Mouse (Mus musculus) hindbrain, embryonic 13.5 days (tissue): Measurements from ENCODE around the gene Eif4b. TPM values are rescaled to one million over a fixed set of nuclear protein-coding genes. Genes with fewer than 3 reads are reported as not detected.
A peak's percentile ranks its signal among the peaks of the same experiment; 100 is the strongest.

Source experiments
- ATAC-seq: fragments of 200-750 bp; cut with Nextera tagmentation; 2 replicates; pipeline ENCODE4 v1.8.0; 2017; ENCODE audit warnings: moderate TSS enrichment; ENCODE audit not compliant: low FRiP score
- H3K27ac ChIP-seq: fragments of 300-500 bp; sonication (generic); 2 replicates; pipeline ENCODE4 v1.5.1; 2015; ENCODE audit warnings: inconsistent platforms, mild to moderate bottlenecking, moderate library complexity
- H3K27me3 ChIP-seq: fragments of 300-500 bp; sonication (generic); 2 replicates; pipeline ENCODE4 v1.6.1; 2015; ENCODE audit warnings: mild to moderate bottlenecking, inconsistent platforms
- H3K36me3 ChIP-seq: fragments of 300-500 bp; sonication (generic); 2 replicates; pipeline ENCODE4 v1.6.1; 2015; ENCODE audit warnings: mild to moderate bottlenecking, inconsistent platforms
- H3K4me1 ChIP-seq: fragments of 300-500 bp; sonication (generic); replicated peaks from 2 replicates; pipeline ENCODE4 v1.6.1; 2015; ENCODE audit warnings: inconsistent platforms
- H3K4me2 ChIP-seq: fragments of 300-500 bp; sonication (generic); 2 replicates; pipeline ENCODE4 v1.6.1; 2015; ENCODE audit warnings: inconsistent platforms, mild to moderate bottlenecking, moderate library complexity
- H3K4me3 ChIP-seq: fragments of 300-500 bp; sonication (generic); 2 replicates; pipeline ENCODE4 v1.5.1; 2015; ENCODE audit warnings: mild to moderate bottlenecking, inconsistent platforms
- H3K9ac ChIP-seq: fragments of 300-500 bp; sonication (generic); 2 replicates; pipeline ENCODE4 v1.6.1; 2015; ENCODE audit warnings: mild to moderate bottlenecking, inconsistent platforms
- H3K9me3 ChIP-seq: fragments of 300-500 bp; sonication (generic); 2 replicates; pipeline ENCODE4 v1.6.1; 2016; ENCODE audit warnings: inconsistent platforms
- WGBS: fragments of 180-500 bp; shearing (Covaris S2); methylation state at CpG from one replicate; pipeline ENCODE4 v1.1.7; 2015; 5-methylcytosine and 5-hydroxymethylcytosine counted together
- polyA plus RNA-seq: library from polyadenylated mRNA; unstranded; fragments of >200 nt; fragmentation: Nextera tagmentation; extraction: Ambion mirVana; gene quantifications from 2 replicates; pipeline ENCODE4 v1.2.1, GENCODE M21; 2015

Gene Eif4b
- polyA plus RNA-seq, 1 experiment from 2014 or later: 82.3 TPM

- no peak overlapping the region for H3K4me3 ChIP-seq
- ATAC-seq: peak; percentile 70
- H3K9me3 ChIP-seq: no peaks in the 10 kb centered on the region
- peaks cover 70% of the 10 kb centered on the region for H3K36me3 ChIP-seq
- H3K9ac ChIP-seq: no peak overlapping the region
- H3K27me3 ChIP-seq: no peaks in the 10 kb centered on the region
- no peak overlapping the region for H3K4me2 ChIP-seq
- peak overlapping the region; percentile 78 for H3K27ac ChIP-seq
- 71% methylated on average over 11 of the region's 11 CpGs for WGBS
- H3K4me1 ChIP-seq: peaks cover 34% of the 10 kb centered on the region
Measured at GRCm38 (mm10) chr15:102116753-102117415, 43.3 kb downstream of the Eif4b start.

- H3K4me3 ChIP-seq: no peak overlapping the region
- ATAC-seq: no peak
- peak overlapping the region; percentile 78 for H3K27ac ChIP-seq
- no peak overlapping the region for H3K9ac ChIP-seq
- peaks cover 34% of the 10 kb centered on the region for H3K4me1 ChIP-seq
- WGBS: 77% methylated on average over 19 of the region's 19 CpGs
- H3K9me3 ChIP-seq: no peaks in the 10 kb centered on the region
- peaks cover 77% of the 10 kb centered on the region for H3K36me3 ChIP-seq
- no peak overlapping the region for H3K4me2 ChIP-seq
- H3K27me3 ChIP-seq: no peaks in the 10 kb centered on the region
Measured at GRCm38 (mm10) chr15:102117461-102118443, 44.2 kb downstream of the Eif4b start.

GRCm38 (mm10) chr15:102118591-102118990 lies 45.0 kb downstream of the Eif4b start:
- no peak overlapping the region for H3K4me3 ChIP-seq
- H3K27ac ChIP-seq: peak overlapping the region; percentile 55; the same call in 1 of the 2 replicates
- WGBS: 90% methylated on average over 4 of the region's 4 CpGs
- H3K27me3 ChIP-seq: no peaks in the 10 kb centered on the region
- H3K9ac ChIP-seq: no peak overlapping the region
- peaks cover 83% of the 10 kb centered on the region for H3K36me3 ChIP-seq
- H3K4me2 ChIP-seq: no peak overlapping the region
- ATAC-seq: no peak
- no peaks in the 10 kb centered on the region for H3K9me3 ChIP-seq
- H3K4me1 ChIP-seq: peaks cover 34% of the 10 kb centered on the region

- WGBS: 79% methylated on average over 8 of the region's 8 CpGs
- H3K9ac ChIP-seq: no peak overlapping the region; the same call in 1 of the 2 replicates
Measured at GRCm38 (mm10) chr15:102119121-102119830, 45.7 kb downstream of the Eif4b start.

GRCm38 (mm10) chr15:102119831-102120170 lies 46.2 kb downstream of the Eif4b start:
- peaks cover 89% of the 10 kb centered on the region for H3K36me3 ChIP-seq
- no peak overlapping the region for H3K4me3 ChIP-seq
- H3K27ac ChIP-seq: no peak overlapping the region
- no peak overlapping the region for H3K4me2 ChIP-seq
- no peak for ATAC-seq
- 90% methylated on average over 2 of the region's 2 CpGs for WGBS
- no peaks in the 10 kb centered on the region for H3K27me3 ChIP-seq
- H3K9me3 ChIP-seq: no peaks in the 10 kb centered on the region
- H3K4me1 ChIP-seq: peaks cover 34% of the 10 kb centered on the region
- H3K9ac ChIP-seq: no peak overlapping the region

More at GRCm38 (mm10) chr15:102119121-102119830, 45.7 kb downstream of the Eif4b start:
- Histone ChIP-seq H3K4me1 (peaks cover 34% of the 10 kb centered on the region), H3K27me3 (no peaks in the 10 kb centered on the region), H3K4me2 (no peak overlapping the region), H3K27ac (0 out of 2 replicates have a peak overlapping the region, but pooled peaks have one; percentile 55), H3K36me3 (peaks cover 85% of the 10 kb centered on the region), H3K9me3 (no peaks in the 10 kb centered on the region), H3K4me3 (no peak overlapping the region)
- no peak for ATAC-seq

GRCm38 (mm10) chr15:102120530-102120929 lies 47.0 kb downstream of the Eif4b start:
- no peak overlapping the region for H3K4me2 ChIP-seq
- peaks cover 33% of the 10 kb centered on the region for H3K4me1 ChIP-seq
- no peak overlapping the region for H3K4me3 ChIP-seq
- H3K27me3 ChIP-seq: no peaks in the 10 kb centered on the region
- no peak for ATAC-seq
- no peak overlapping the region for H3K9ac ChIP-seq
- H3K27ac ChIP-seq: no peak overlapping the region
- H3K36me3 ChIP-seq: peaks cover 90% of the 10 kb centered on the region
- WGBS: 86% methylated on average over 5 of the region's 5 CpGs
- no peaks in the 10 kb centered on the region for H3K9me3 ChIP-seq

GRCm38 (mm10) chr15:102126303-102126702 lies 52.7 kb downstream of the Eif4b start:
- 62% methylated on average over 2 of the region's 2 CpGs for WGBS
- no peak for ATAC-seq
- Histone ChIP-seq H3K4me1 (no peaks in the 10 kb centered on the region), H3K4me3 (no peak overlapping the region), H3K9ac (no peak overlapping the region), H3K27me3 (no peaks in the 10 kb centered on the region), H3K4me2 (no peak overlapping the region), H3K9me3 (no peaks in the 10 kb centered on the region), H3K27ac (no peak overlapping the region), H3K36me3 (peaks cover 88% of the 10 kb centered on the region)

- Histone ChIP-seq H3K9ac (no peak overlapping the region), H3K27me3 (no peaks in the 10 kb centered on the region), H3K4me2 (no peak overlapping the region), H3K27ac (no peak overlapping the region), H3K36me3 (peaks cover 48% of the 10 kb centered on the region), H3K9me3 (no peaks in the 10 kb centered on the region), H3K4me1 (peaks cover 21% of the 10 kb centered on the region), H3K4me3 (no peak overlapping the region)
- WGBS: 86% methylated on average over 9 of the region's 9 CpGs
- no peak for ATAC-seq
Measured at GRCm38 (mm10) chr15:102133314-102133713, 59.7 kb downstream of the Eif4b start.

GRCm38 (mm10) chr15:102134709-102135108 lies 61.1 kb downstream of the Eif4b start:
- H3K27ac ChIP-seq: no peak overlapping the region
- peaks cover 34% of the 10 kb centered on the region for H3K36me3 ChIP-seq
- no peaks in the 10 kb centered on the region for H3K9me3 ChIP-seq
- no peaks in the 10 kb centered on the region for H3K27me3 ChIP-seq
- peak overlapping the region; percentile 95; the same call in 1 of the 2 replicates for H3K9ac ChIP-seq
- ATAC-seq: no peak
- H3K4me2 ChIP-seq: peak overlapping the region; percentile 85
- H3K4me3 ChIP-seq: peak overlapping the region; percentile 86
- 78% methylated on average over 2 of the region's 2 CpGs for WGBS
- peaks cover 21% of the 10 kb centered on the region for H3K4me1 ChIP-seq

- WGBS: 3% methylated on average over 35 of the region's 35 CpGs
- peak; percentile 70 for ATAC-seq
- peak overlapping the region; percentile 86 for H3K4me3 ChIP-seq
Measured at GRCm38 (mm10) chr15:102135522-102136128, 62.1 kb downstream of the Eif4b start.

GRCm38 (mm10) chr15:102136129-102136758 lies 62.7 kb downstream of the Eif4b start, which contains the start of gene Spryd3:
Gene Spryd3, minus strand, starts transcription at chr15:102136234.
- peaks cover 19% of the 10 kb centered on the region for H3K36me3 ChIP-seq
- no peaks in the 10 kb centered on the region for H3K9me3 ChIP-seq
- peak within 1 kb of the TSS; percentile 90 for H3K27ac ChIP-seq
- H3K27me3 ChIP-seq: no peaks in the 10 kb centered on the region
- peaks cover 21% of the 10 kb centered on the region for H3K4me1 ChIP-seq
- ATAC-seq: peak; percentile 100
- WGBS: under 1% methylated on average over 45 of the region's 50 CpGs
- H3K4me3 ChIP-seq: peak within 1 kb of the TSS; percentile 86
- H3K9ac ChIP-seq: peak within 1 kb of the TSS; percentile 95
- H3K4me2 ChIP-seq: peak within 1 kb of the TSS; percentile 85

More at GRCm38 (mm10) chr15:102135522-102136128, 62.1 kb downstream of the Eif4b start:
- Histone ChIP-seq H3K27ac (peak overlapping the region; percentile 90), H3K9ac (peak overlapping the region; percentile 95), H3K27me3 (no peaks in the 10 kb centered on the region), H3K4me2 (peak overlapping the region; percentile 85), H3K4me1 (peaks cover 21% of the 10 kb centered on the region), H3K36me3 (peaks cover 25% of the 10 kb centered on the region), H3K9me3 (no peaks in the 10 kb centered on the region)
